Mouse (Mus musculus): ENCODE measurements around the gene Sox2.

- no peak for TF ChIP-seq CTCF (IDR thresholded peaks at IDR 0.05; ENCODE audit: low read depth)
- TF ChIP-seq EP300 (IDR thresholded peaks at IDR 0.05; ENCODE audit: low read depth): no peak
These were observed 34.7 kb upstream of the Sox2 start for GRCm38 (mm10) chr3:34615526-34615925.
